Mouse (Mus musculus) cerebellum, adult 2 months (tissue): ENCODE results near the gene Srsf5. TPM values are rescaled to one million over a fixed set of nuclear protein-coding genes. Genes with fewer than 3 reads are reported as not detected.
"Not testable (repeated sequence)": the region's sequence is repeated elsewhere in the genome, so short reads cannot be mapped to it uniquely, and the experiment has no call there.

ENCODE experiments used
- DNase-seq, 2 experiments: peaks; one replicate each; pipeline ENCODE4 v3.0.0; 2021
- H3K27ac ChIP-seq: fragments of 200-500 bp; 2 replicates; pipeline ENCODE4 v1.5.1; 2012; ENCODE audit warnings: low read length, control low read depth, inconsistent platforms; ENCODE audit not compliant: insufficient read depth
- H3K27me3 ChIP-seq: fragments of 200-500 bp; 2 replicates; pipeline ENCODE4 v1.6.1; 2012; ENCODE audit warnings: inconsistent platforms, mild to moderate bottlenecking, low read length, moderate library complexity; ENCODE audit not compliant: control insufficient read depth, insufficient read depth
- H3K4me1 ChIP-seq: fragments of 200-500 bp; 2 replicates; pipeline ENCODE4 v1.6.1; 2011; ENCODE audit warnings: low read length; ENCODE audit not compliant: control insufficient read depth, insufficient read depth
- H3K4me3 ChIP-seq: fragments of 200-500 bp; replicated peaks from 2 replicates; pipeline ENCODE3; 2011; ENCODE audit warnings: mild to moderate bottlenecking, low read depth, low read length, control low read depth; ENCODE audit not compliant: insufficient read depth
- CTCF ChIP-seq: fragments of 200-500 bp; IDR thresholded peaks from 2 replicates; pipeline ENCODE4 v1.5.1; 2011; ENCODE audit warnings: low read depth, mild to moderate bottlenecking, control low read depth, low read length, moderate library complexity, borderline replicate concordance; ENCODE audit not compliant: insufficient read depth
- POLR2A ChIP-seq: fragments of 200-500 bp; IDR thresholded peaks from 2 replicates; pipeline ENCODE4 v1.6.1; 2011; ENCODE audit warnings: low read length, control low read depth, borderline replicate concordance; ENCODE audit not compliant: insufficient read depth
- WGBS: fragments of 180-500 bp; shearing (Covaris S2); methylation state at CpG from one replicate; pipeline ENCODE4 v1.1.7; 2018; 5-methylcytosine and 5-hydroxymethylcytosine counted together
- polyA plus RNA-seq: library from polyadenylated mRNA; depleted of rRNA; stranded (reverse); fragments of >200 nt; gene quantifications from 2 replicates; pipeline ENCODE4 v1.2.3, GENCODE M21; 2012

Srsf5 gene
- polyA plus RNA-seq, 1 experiment, result 669 TPM

GRCm38 (mm10) chr12:80938642-80939041 is 6.7 kb upstream of the Srsf5 start:
- DNase-seq, result no peak
- Histone ChIP-seq H3K4me1 (no peaks in the 10 kb centered on the region), H3K27me3 (no peaks in the 10 kb centered on the region), H3K27ac (no peak overlapping the region), H3K4me3 (no peak overlapping the region)
- TF ChIP-seq POLR2A (no peak), CTCF (no peak)
- WGBS, result 48% methylated on average over 5 of the region's 5 CpGs

GRCm38 (mm10) chr12:80939165-80939564 is 6.1 kb upstream of the Srsf5 start:
- 73% methylated on average over 4 of the region's 4 CpGs for WGBS
- TF ChIP-seq POLR2A, result no peak
- no peak for TF ChIP-seq CTCF
- Histone ChIP-seq H3K27me3 (no peaks in the 10 kb centered on the region), H3K27ac (no peak overlapping the region), H3K4me3 (no peak overlapping the region), H3K4me1 (no peaks in the 10 kb centered on the region)
- DNase-seq, result no peak

- Histone ChIP-seq H3K4me1 (no peaks in the 10 kb centered on the region; the same call in 1 of the 2 replicates), H3K4me3 (no peak overlapping the region), H3K27ac (no peak overlapping the region), H3K27me3 (no peaks in the 10 kb centered on the region)
- WGBS, result 92% methylated on average over 3 of the region's 3 CpGs
- DNase-seq, result no peak
- TF ChIP-seq CTCF, result no peak
- TF ChIP-seq POLR2A, result no peak
Observed at GRCm38 (mm10) chr12:80941886-80942285, 3.4 kb upstream of the Srsf5 start.

- WGBS, result 81% methylated on average over 3 of the region's 3 CpGs
- TF ChIP-seq POLR2A (no peak), CTCF (no peak)
- H3K4me3 ChIP-seq, result no peak overlapping the region
- no peak for DNase-seq
- H3K4me1 ChIP-seq, result peaks cover 8% of the 10 kb centered on the region
- H3K27me3 ChIP-seq, result no peaks in the 10 kb centered on the region
- no peak overlapping the region for H3K27ac ChIP-seq
Observed at GRCm38 (mm10) chr12:80943395-80943794, 1.9 kb upstream of the Srsf5 start.

GRCm38 (mm10) chr12:80944204-80944603 is 1.1 kb upstream of the Srsf5 start:
- no peak for DNase-seq
- H3K27me3 ChIP-seq, result no peaks in the 10 kb centered on the region
- no peak overlapping the region for H3K4me3 ChIP-seq
- H3K27ac ChIP-seq, result no peak overlapping the region
- WGBS, result 77% methylated on average over 4 of the region's 4 CpGs
- TF ChIP-seq POLR2A, result no peak
- TF ChIP-seq CTCF, result no peak
- peaks cover 8% of the 10 kb centered on the region for H3K4me1 ChIP-seq

GRCm38 (mm10) chr12:80944963-80945333 is 356 bp upstream of the Srsf5 start:
- H3K27ac ChIP-seq, result peak overlapping the region; percentile 55
- peak overlapping the region; percentile 88 for H3K4me3 ChIP-seq
- not testable (repeated sequence) for H3K27me3 ChIP-seq, H3K4me1 ChIP-seq, DNase-seq
- under 1% methylated on average over 9 of the region's 9 CpGs for WGBS

GRCm38 (mm10) chr12:80945996-80946355 is 672 bp downstream of the Srsf5 start:
- peak overlapping the region; percentile 88 for H3K4me3 ChIP-seq
- WGBS, result under 1% methylated on average over 46 of the region's 47 CpGs
- no peaks in the 10 kb centered on the region for H3K27me3 ChIP-seq
- peak; percentile 95 to 96 for DNase-seq
- peaks cover 8% of the 10 kb centered on the region for H3K4me1 ChIP-seq
- no peak; the same call in 1 of the 2 replicates for TF ChIP-seq POLR2A
- no peak for TF ChIP-seq CTCF
- H3K27ac ChIP-seq, result peak overlapping the region; percentile 92

- no peak for DNase-seq
- H3K4me1 ChIP-seq, result peaks cover 8% of the 10 kb centered on the region
- H3K4me3 ChIP-seq, result no peak overlapping the region
- no peaks in the 10 kb centered on the region for H3K27me3 ChIP-seq
- H3K27ac ChIP-seq, result no peak overlapping the region
- WGBS, result 89% methylated on average over 18 of the region's 18 CpGs
- TF ChIP-seq POLR2A (no peak), CTCF (no peak)
Observed at GRCm38 (mm10) chr12:80948202-80948601, 2.9 kb downstream of the Srsf5 start.

- not testable (repeated sequence) for H3K27me3 ChIP-seq, H3K4me1 ChIP-seq, H3K27ac ChIP-seq, H3K4me3 ChIP-seq, DNase-seq
- 92% methylated on average over 16 of the region's 16 CpGs for WGBS
Observed at GRCm38 (mm10) chr12:80949603-80950002, 4.3 kb downstream of the Srsf5 start.
